Mouse (Mus musculus) embryonic stem cell, embryonic (primary cell): ENCODE data around the gene Itgb2l.
"Not testable (repeated sequence)": the region's sequence is repeated elsewhere in the genome, so short reads cannot be mapped to it uniquely, and the experiment has no call there.

ENCODE experiments used
- CTCF ChIA-PET, 4 experiments: fragments of 300-600 bp in 2 of 4; fragments of 350-600 bp in 2 of 4; sonication (Branson Sonifier 250); formaldehyde crosslinking; loops; one replicate each; lab custom pipeline; 2022; ENCODE audit warnings: inconsistent platforms in 2 of 4; lab: Charles Lee
- POLR2A ChIA-PET, 4 experiments: fragments of 300-600 bp in 2 of 4; fragments of 350-600 bp in 2 of 4; sonication (Branson Sonifier 250); formaldehyde crosslinking; loops; one replicate each; lab custom pipeline; 2022; ENCODE audit warnings: antibody characterized with exemption in 4 of 4, inconsistent platforms in 1 of 4; lab: Charles Lee

Itgb2l gene

GRCm38 (mm10) chr16:96443468-96443867 is at the start of gene Itgb2l:
Itgb2l (minus strand) TSS chr16:96443619.
- ChIA-PET POLR2A (no interaction called here), CTCF (no interaction called here)

- POLR2A ChIA-PET, result no interaction called here
These were observed 48.1 kb upstream of the Itgb2l start for GRCm38 (mm10) chr16:96491530-96491929.

GRCm38 (mm10) chr16:96488038-96488437 is 44.6 kb upstream of the Itgb2l start:
- ChIA-PET POLR2A (no interaction called here), CTCF (interaction anchor here in 1 of 4 experiments (0.6 kb wide), 1 partner anchor 59 kb away, joined by 3 read pairs; no protein-coding TSS in a partner anchor)

More at GRCm38 (mm10) chr16:96491530-96491929, 48.1 kb upstream of the Itgb2l start:
- CTCF ChIA-PET, result no interaction called here

GRCm38 (mm10) chr16:96487007-96487684 is 43.7 kb upstream of the Itgb2l start:
- CTCF ChIA-PET, result no interaction called here
- POLR2A ChIA-PET, result interaction anchor here in 1 of 4 experiments (1.6 kb wide), 1 partner anchor 13 kb away, joined by 3 read pairs; no protein-coding TSS in a partner anchor

GRCm38 (mm10) chr16:96481791-96482190 is 38.4 kb upstream of the Itgb2l start:
- ChIA-PET POLR2A (no interaction called here), CTCF (no interaction called here)

- ChIA-PET POLR2A (interaction anchor here in 1 of 4 experiments (0.6 to 0.9 kb wide), 2 partner anchors 12 to 264 kb away, joined by 3 read pairs; no protein-coding TSS in a partner anchor), CTCF (interaction anchor here in 1 of 4 experiments (0.7 kb wide), 1 partner anchor 166 kb away, joined by 8 read pairs; no protein-coding TSS in a partner anchor)
These were observed 30.8 kb upstream of the Itgb2l start for GRCm38 (mm10) chr16:96474185-96474584.

GRCm38 (mm10) chr16:96472816-96473215 is 29.4 kb upstream of the Itgb2l start:
- CTCF ChIA-PET, result interaction anchor here in 2 of 4 experiments (0.6 kb wide), 2 partner anchors 758 to 1025 kb away, joined by 4 to 5 read pairs; no protein-coding TSS in a partner anchor
- POLR2A ChIA-PET, result no interaction called here

GRCm38 (mm10) chr16:96472361-96472760 is 28.9 kb upstream of the Itgb2l start:
- CTCF ChIA-PET, result interaction anchor here in 3 of 4 experiments (0.6 to 0.9 kb wide), 3 partner anchors 114 to 1025 kb away, joined by 3 to 5 read pairs (median 4); no protein-coding TSS in a partner anchor
- POLR2A ChIA-PET, result no interaction called here

GRCm38 (mm10) chr16:96469640-96470039 is 26.2 kb upstream of the Itgb2l start:
- POLR2A ChIA-PET, result interaction anchor here in 1 of 4 experiments (1.2 kb wide), 1 partner anchor 14 kb away, joined by 3 read pairs; no protein-coding TSS in a partner anchor
- CTCF ChIA-PET, result interaction anchor here (0.5 to 1.0 kb wide), 9 partner anchors 9 to 823 kb away, joined by 3 to 9 read pairs (median 3); no protein-coding TSS in a partner anchor

GRCm38 (mm10) chr16:96468698-96469097 is 25.3 kb upstream of the Itgb2l start:
- POLR2A ChIA-PET, result interaction anchor here in 1 of 4 experiments (0.6 kb wide), 1 partner anchor 307 kb away, joined by 3 read pairs; no protein-coding TSS in a partner anchor
- CTCF ChIA-PET, result interaction anchor here in 3 of 4 experiments (0.6 to 2.2 kb wide), 8 partner anchors 13 to 203 kb away, joined by 3 to 10 read pairs (median 4); no protein-coding TSS in a partner anchor

- POLR2A ChIA-PET, result interaction anchor here in 1 of 4 experiments (0.6 kb wide), 1 partner anchor 307 kb away, joined by 3 read pairs; no protein-coding TSS in a partner anchor
- CTCF ChIA-PET, result interaction anchor here (0.6 to 2.2 kb wide), 14 partner anchors 12 to 1860 kb away, joined by 3 to 17 read pairs (median 4); no protein-coding TSS in a partner anchor
These were observed 24.6 kb upstream of the Itgb2l start for GRCm38 (mm10) chr16:96468011-96468410.

GRCm38 (mm10) chr16:96467445-96467844 is 24.0 kb upstream of the Itgb2l start, which contains the start of gene Pcp4:
Pcp4 (plus strand) TSS chr16:96467606.
- POLR2A ChIA-PET, result interaction anchor here in 1 of 4 experiments (0.6 kb wide), 1 partner anchor 231 kb away, joined by 3 read pairs; no protein-coding TSS in a partner anchor
- CTCF ChIA-PET, result interaction anchor here (0.6 to 2.2 kb wide), 12 partner anchors 11 to 1859 kb away, joined by 3 to 17 read pairs (median 3); no protein-coding TSS in a partner anchor

- ChIA-PET POLR2A (no interaction called here), CTCF (no interaction called here)
These were observed 17.4 kb upstream of the Itgb2l start for GRCm38 (mm10) chr16:96460788-96461187.

GRCm38 (mm10) chr16:96459356-96459755 is 15.9 kb upstream of the Itgb2l start:
- ChIA-PET POLR2A (no interaction called here), CTCF (no interaction called here)

- ChIA-PET CTCF (interaction anchor here in 1 of 4 experiments (0.6 kb wide), 1 partner anchor 840 kb away, joined by 3 read pairs; no protein-coding TSS in a partner anchor), POLR2A (no interaction called here)
These were observed 14.2 kb upstream of the Itgb2l start for GRCm38 (mm10) chr16:96457612-96458011.

GRCm38 (mm10) chr16:96454086-96454485 is 10.7 kb upstream of the Itgb2l start:
- CTCF ChIA-PET, result no interaction called here
- POLR2A ChIA-PET, result no interaction called here

GRCm38 (mm10) chr16:96450871-96451270 is 7.5 kb upstream of the Itgb2l start:
- CTCF ChIA-PET, POLR2A ChIA-PET: not testable (repeated sequence)

- POLR2A ChIA-PET, result no interaction called here
- CTCF ChIA-PET, result interaction anchor here in 1 of 4 experiments (0.6 kb wide), 1 partner anchor 884 kb away, joined by 3 read pairs; no protein-coding TSS in a partner anchor
These were observed 1.6 kb downstream of the Itgb2l start for GRCm38 (mm10) chr16:96441826-96442225.

GRCm38 (mm10) chr16:96440871-96441270 is 2.5 kb downstream of the Itgb2l start:
- POLR2A ChIA-PET, result no interaction called here
- CTCF ChIA-PET, result interaction anchor here in 2 of 4 experiments (0.5 to 0.6 kb wide), 2 partner anchors 211 to 992 kb away, joined by 3 read pairs; no protein-coding TSS in a partner anchor
